Mouse (Mus musculus) adrenal gland, adult 10 weeks (tissue): Measurements from ENCODE around the gene Gins1. TPM values are rescaled to one million over a fixed set of nuclear protein-coding genes. Genes with fewer than 3 reads are reported as not detected.

ENCODE experiments used
- polyA plus RNA-seq: library from polyadenylated mRNA; stranded (reverse); fragments of 350-450 nt; fragmentation: Illumina TruSeq; extraction: RNeasy Lipid Tissue Mini Kit (QIAGEN cat#74804); gene quantifications from one replicate; pipeline ENCODE4 v1.2.3, GENCODE M21; 2014; ENCODE audit warnings: low read depth, low replicate concordance

Gins1 gene
- polyA plus RNA-seq = 5.4 TPM

DNA sequence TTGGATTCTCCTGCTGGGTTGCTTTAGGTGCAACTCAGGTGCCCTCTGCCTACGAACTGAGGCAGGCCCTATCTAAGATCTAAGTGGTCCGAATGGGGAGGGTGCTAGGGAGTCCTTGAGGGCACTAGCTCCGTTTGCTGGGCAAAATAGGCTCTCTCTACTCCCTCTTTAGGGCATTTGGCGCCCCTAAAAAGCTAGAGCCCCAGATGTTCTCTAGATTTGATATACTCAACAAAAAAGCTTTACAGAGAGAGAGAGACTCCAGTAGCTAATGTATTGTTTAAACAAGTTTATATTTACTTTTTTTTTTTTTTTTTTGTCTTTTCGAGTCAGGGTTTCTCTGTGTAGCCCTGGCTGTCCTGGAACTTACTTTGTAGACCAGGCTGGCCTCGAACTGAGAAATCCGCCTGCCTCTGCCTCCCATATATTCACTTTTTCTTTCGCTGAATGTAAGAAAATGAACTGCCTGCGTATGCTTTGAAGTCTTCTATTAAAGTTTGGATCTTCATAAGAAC, at the start of gene Gins1:
Gene Gins1 (plus strand): TSS at position 465 of the 515 bp plus-strand sequence.

DNA sequence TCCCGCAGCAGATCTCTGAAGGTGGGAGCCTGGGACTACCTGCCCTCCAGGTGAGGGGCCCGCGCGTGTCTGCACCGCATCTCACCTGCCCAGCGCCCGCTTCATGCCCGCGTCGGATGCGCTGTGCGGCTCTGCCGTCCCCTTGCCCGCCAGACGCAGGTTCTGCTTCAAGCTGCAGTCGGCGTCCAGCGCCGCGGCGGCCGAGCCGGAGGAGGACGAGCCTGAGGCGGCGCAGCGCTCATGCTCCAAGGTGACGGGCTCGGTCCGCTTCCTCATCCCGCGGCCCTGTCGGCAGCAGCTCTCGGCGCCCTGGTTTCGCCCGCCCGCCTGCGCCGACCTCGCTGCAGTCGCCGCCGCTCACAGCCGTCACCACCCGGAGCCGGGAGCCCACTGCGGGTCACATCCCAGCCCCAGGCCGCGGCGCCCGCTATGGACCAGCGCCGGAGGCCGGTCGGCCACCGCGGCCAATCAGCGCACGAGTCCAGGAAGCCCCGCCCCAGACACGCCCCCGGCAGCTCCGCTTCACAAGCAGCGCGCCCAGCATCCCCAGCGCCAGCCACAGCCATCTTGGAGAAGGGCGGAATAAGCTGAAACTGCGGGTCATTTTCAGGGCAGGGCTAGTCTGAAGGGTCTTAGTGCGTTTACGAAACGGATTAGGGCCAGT, 796 bp upstream of the Gins1 start, which contains the start of gene Abhd12:
Gene Abhd12 (minus strand): TSS at position 470 of the 664 bp plus-strand sequence.

Other genes with a start within 250 kb of the Gins1 start
- gene Acss1, start 236.9 kb upstream of the Gins1 start, polyA plus RNA-seq = 18.5 TPM
- not detected for gene Vsx1, start 216.0 kb upstream of the Gins1 start, polyA plus RNA-seq
- 0.64 TPM for gene Entpd6, start 156.4 kb upstream of the Gins1 start, polyA plus RNA-seq
- 7.7 TPM for gene Pygb, start 118.7 kb upstream of the Gins1 start, polyA plus RNA-seq
- gene Abhd12, start 659 bp upstream of the Gins1 start, polyA plus RNA-seq = 106 TPM
- 14.5 TPM for gene Ninl, start 134.0 kb downstream of the Gins1 start, polyA plus RNA-seq
- gene Nanp, start 134.0 kb downstream of the Gins1 start, polyA plus RNA-seq = 34.0 TPM
- gene Gm14151, start 186.9 kb downstream of the Gins1 start, polyA plus RNA-seq = not detected
- not detected for gene Gm14147, start 192.8 kb downstream of the Gins1 start, polyA plus RNA-seq